Mouse (Mus musculus): ENCODE data around the gene Akr1c13.

Gene Akr1c13

DNA sequence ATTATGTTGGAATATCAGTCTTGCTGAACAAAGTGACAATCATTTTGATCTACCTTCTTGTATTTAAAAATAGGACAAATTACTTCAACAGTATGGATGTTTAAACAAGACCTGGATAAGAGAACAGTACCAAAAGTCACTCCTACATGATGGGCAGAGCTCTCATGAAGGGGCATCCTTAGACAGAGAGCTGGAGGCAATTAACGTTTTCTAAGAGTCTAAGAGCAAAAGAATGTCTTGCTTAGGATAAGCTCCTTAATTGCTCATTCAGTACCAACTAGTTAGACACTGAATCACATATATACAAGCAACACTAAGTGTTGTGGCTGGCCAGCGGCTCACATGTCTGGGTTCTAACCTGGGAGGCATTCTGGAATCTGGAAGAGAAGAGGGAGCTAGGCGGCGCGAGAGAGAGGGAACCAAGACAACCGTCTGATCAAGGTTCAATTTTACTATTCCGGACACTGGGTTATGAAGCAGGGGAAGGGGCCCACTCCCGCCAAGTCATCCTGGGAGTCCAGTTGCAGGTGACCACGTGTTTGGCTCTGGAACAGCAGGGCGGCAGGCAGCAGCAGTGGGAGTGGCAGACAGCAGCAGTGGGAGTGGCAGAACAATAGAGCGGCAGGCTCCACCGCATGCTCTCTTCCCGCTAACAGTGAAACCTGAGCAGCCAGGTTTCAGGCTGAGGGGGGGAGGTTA lies 54.1 kb downstream of the Akr1c13 start:
- peak; percentile 27 for DNase-seq (ENCODE audit: inconsistent ontology term)

DNA sequence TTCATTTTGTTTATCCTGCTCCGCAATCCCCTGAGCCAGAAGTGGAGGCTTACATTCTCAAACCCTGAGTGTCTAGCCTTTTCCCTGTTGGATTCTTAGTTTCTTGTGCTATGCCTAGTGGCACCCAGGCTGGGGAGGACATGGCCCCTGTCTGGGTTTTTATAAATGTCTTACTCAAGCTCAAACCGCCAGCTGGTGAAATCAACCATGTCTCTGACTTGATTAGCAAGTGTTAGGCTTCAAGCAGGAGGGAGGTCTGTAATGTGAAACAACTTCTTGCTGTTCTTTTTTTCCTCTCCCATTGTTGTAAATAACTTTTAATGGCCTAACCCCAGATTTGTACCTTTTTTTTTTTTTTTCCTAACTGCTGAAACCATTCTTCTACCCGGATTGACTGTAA lies 58.4 kb downstream of the Akr1c13 start:
- DNase-seq (ENCODE audit: inconsistent ontology term), result no peak
